In genomic region chr6:72048643-72049042, GRCm38 (mm10) we compare ENCODE assay signal across 12 mouse cellular contexts.
"Had no signal": no experiment of that assay in that cellular context is flagged by ENCODE, and none has a peak within 500 bp of the region (broad histone marks: within the 10 kb centered on the region; RNA-seq: fewer than 3 reads in every experiment).

No protein-coding gene starts in this region.

- ATAC-seq: midbrain, embryonic 16.5 days had no signal

- DNase-seq: lung, adult 18-20 months; lung, embryonic 14.5 days; lung, postnatal 10 days; lung, postnatal 4 days; midbrain, embryonic 14.5 days; retina, postnatal 1 day; right cerebral cortex, postnatal 14 days; spleen, adult 18-20 months; thymus, adult 2 months; thymus, postnatal 25 days; thymus, postnatal 4 days had no signal
